Mouse (Mus musculus) kidney, embryonic 14.5 days (tissue): ENCODE data around the gene Cox6b2. TPM values are rescaled to one million over a fixed set of nuclear protein-coding genes. Genes with fewer than 3 reads are reported as not detected.
A peak's percentile ranks its signal among the peaks of the same experiment; 100 is the strongest.

Experiments used
- ATAC-seq: fragments of 200-750 bp; cut with Nextera tagmentation; 2 replicates; pipeline ENCODE4 v1.8.0; 2017; ENCODE audit warnings: moderate number of reproducible peaks, mild to moderate bottlenecking, moderate TSS enrichment, moderate library complexity; ENCODE audit not compliant: low FRiP score, low TSS enrichment
- H3K27ac ChIP-seq: fragments of 300-500 bp; sonication (generic); 2 replicates; pipeline ENCODE4 v1.5.1; 2014; ENCODE audit warnings: low read depth, mild to moderate bottlenecking, low read length, moderate library complexity, mixed read lengths
- H3K27me3 ChIP-seq: fragments of 300-500 bp; sonication (generic); 2 replicates; pipeline ENCODE4 v1.6.1; 2014; ENCODE audit warnings: mild to moderate bottlenecking, low read length; ENCODE audit not compliant: control insufficient read depth, insufficient read depth
- H3K36me3 ChIP-seq: fragments of 300-500 bp; sonication (generic); 2 replicates; pipeline ENCODE4 v1.6.1; 2014; ENCODE audit warnings: low read length, mixed read lengths; ENCODE audit not compliant: control insufficient read depth, insufficient read depth
- H3K4me1 ChIP-seq: fragments of 300-500 bp; sonication (generic); 2 replicates; pipeline ENCODE4 v1.6.1; 2014; ENCODE audit warnings: low read length, mixed read lengths; ENCODE audit not compliant: control insufficient read depth, insufficient read depth
- H3K4me2 ChIP-seq: fragments of 300-500 bp; sonication (generic); replicated peaks from 2 replicates; pipeline ENCODE4 v1.6.1; 2014; ENCODE audit warnings: low read depth, mild to moderate bottlenecking, low read length
- H3K4me3 ChIP-seq: fragments of 300-500 bp; sonication (generic); 2 replicates; pipeline ENCODE4 v1.5.1; 2014; ENCODE audit warnings: mild to moderate bottlenecking, low read length
- H3K9ac ChIP-seq: fragments of 300-500 bp; sonication (generic); 2 replicates; pipeline ENCODE4 v1.6.1; 2014; ENCODE audit warnings: low read depth, mild to moderate bottlenecking, low read length, moderate library complexity
- H3K9me3 ChIP-seq: fragments of 300-500 bp; sonication (generic); 2 replicates; pipeline ENCODE4 v1.6.1; 2016; ENCODE audit warnings: low read length; ENCODE audit not compliant: control insufficient read depth
- WGBS: fragments of 180-500 bp; shearing (Covaris S2); extraction: QIAGEN DNeasy Blood & Tissue Kit; methylation state at CpG from one replicate; pipeline ENCODE4 v1.1.7; 2014; 5-methylcytosine and 5-hydroxymethylcytosine counted together
- polyA plus RNA-seq: library from polyadenylated mRNA; unstranded; fragments of >200 nt; fragmentation: Nextera tagmentation; extraction: Ambion mirVana; gene quantifications from 2 replicates; pipeline ENCODE4 v1.2.1, GENCODE M21; 2014

Gene Cox6b2
- polyA plus RNA-seq, 1 experiment from 2014 or later: 47.1 TPM

GRCm38 (mm10) chr7:4771202-4771601, 18.3 kb upstream of the Cox6b2 start, which contains the start of gene Fam71e2:
TSS of gene Fam71e2 (minus strand) at chr7:4771302.
- Histone ChIP-seq H3K9me3 (no peaks in the 10 kb centered on the region), H3K4me1 (no peaks in the 10 kb centered on the region), H3K36me3 (no peaks in the 10 kb centered on the region), H3K27me3 (peaks cover 8% of the 10 kb centered on the region), H3K9ac (no peak within 1 kb of the TSS), H3K27ac (no peak within 1 kb of the TSS), H3K4me2 (no peak within 1 kb of the TSS), H3K4me3 (no peak within 1 kb of the TSS)
- no peak for ATAC-seq
- WGBS: 76% methylated on average over 4 of the region's 5 CpGs

- ATAC-seq: no peak
- Histone ChIP-seq H3K27ac (no peak overlapping the region), H3K4me2 (no peak overlapping the region), H3K36me3 (no peaks in the 10 kb centered on the region), H3K4me3 (no peak overlapping the region), H3K9ac (no peak overlapping the region), H3K27me3 (no peaks in the 10 kb centered on the region), H3K4me1 (no peaks in the 10 kb centered on the region), H3K9me3 (0 out of 2 replicates have a peak, but pooled peaks cover 3% of the 10 kb centered on the region)
- WGBS: 20% methylated on average over 4 of the region's 4 CpGs
Measured at GRCm38 (mm10) chr7:4764946-4765710, 12.2 kb upstream of the Cox6b2 start.

- Histone ChIP-seq H3K4me2 (no peak overlapping the region), H3K4me3 (no peak overlapping the region), H3K27ac (no peak overlapping the region), H3K36me3 (no peaks in the 10 kb centered on the region), H3K9ac (no peak overlapping the region), H3K9me3 (0 out of 2 replicates have a peak, but pooled peaks cover 3% of the 10 kb centered on the region), H3K4me1 (no peaks in the 10 kb centered on the region), H3K27me3 (no peaks in the 10 kb centered on the region)
- 50% methylated on average over 1 of the region's 1 CpGs for WGBS
- no peak for ATAC-seq
Measured at GRCm38 (mm10) chr7:4759670-4760069, 6.8 kb upstream of the Cox6b2 start.

- H3K4me2 ChIP-seq: peak overlapping the region; percentile 61
- H3K27ac ChIP-seq: no peak overlapping the region; the same call in 1 of the 2 replicates
- H3K27me3 ChIP-seq: no peaks in the 10 kb centered on the region
- peak overlapping the region; percentile 44 for H3K4me3 ChIP-seq
- H3K4me1 ChIP-seq: peaks cover 9% of the 10 kb centered on the region; the same call in 1 of the 2 replicates
- WGBS: 2% methylated on average over 30 of the region's 30 CpGs
- peak overlapping the region; percentile 46 for H3K9ac ChIP-seq
- ATAC-seq: peak; percentile 83
- H3K9me3 ChIP-seq: no peaks in the 10 kb centered on the region
- H3K36me3 ChIP-seq: no peaks in the 10 kb centered on the region; the same call in 1 of the 2 replicates
Measured at GRCm38 (mm10) chr7:4751971-4752820, 698 bp downstream of the Cox6b2 start.

- peaks cover 9% of the 10 kb centered on the region; the same call in 1 of the 2 replicates for H3K4me1 ChIP-seq
- WGBS: 89% methylated on average over 2 of the region's 2 CpGs
- H3K4me3 ChIP-seq: no peak overlapping the region
- H3K27me3 ChIP-seq: no peaks in the 10 kb centered on the region
- no peak overlapping the region for H3K4me2 ChIP-seq
- H3K9me3 ChIP-seq: no peaks in the 10 kb centered on the region
- H3K36me3 ChIP-seq: peaks cover 18% of the 10 kb centered on the region
- no peak for ATAC-seq
- H3K27ac ChIP-seq: no peak overlapping the region
- H3K9ac ChIP-seq: no peak overlapping the region
Measured at GRCm38 (mm10) chr7:4749169-4749568, 3.7 kb downstream of the Cox6b2 start.

- no peak overlapping the region for H3K27ac ChIP-seq
- no peak overlapping the region for H3K4me2 ChIP-seq
- 75% methylated on average over 4 of the region's 4 CpGs for WGBS
- no peaks in the 10 kb centered on the region for H3K27me3 ChIP-seq
- H3K4me1 ChIP-seq: peaks cover 9% of the 10 kb centered on the region; the same call in 1 of the 2 replicates
- no peak overlapping the region for H3K4me3 ChIP-seq
- no peaks in the 10 kb centered on the region for H3K9me3 ChIP-seq
- no peak overlapping the region for H3K9ac ChIP-seq
- no peak for ATAC-seq
- H3K36me3 ChIP-seq: peaks cover 20% of the 10 kb centered on the region
Measured at GRCm38 (mm10) chr7:4748321-4748720, 4.6 kb downstream of the Cox6b2 start.

- WGBS: 77% methylated on average over 9 of the region's 9 CpGs
- no peak overlapping the region for H3K9ac ChIP-seq
- no peaks in the 10 kb centered on the region for H3K27me3 ChIP-seq
- H3K9me3 ChIP-seq: no peaks in the 10 kb centered on the region
- no peak for ATAC-seq
- no peak overlapping the region for H3K4me3 ChIP-seq
- no peak overlapping the region for H3K27ac ChIP-seq
- no peak overlapping the region for H3K4me2 ChIP-seq
- peaks cover 25% of the 10 kb centered on the region for H3K36me3 ChIP-seq
- peaks cover 13% of the 10 kb centered on the region; the same call in 1 of the 2 replicates for H3K4me1 ChIP-seq
Measured at GRCm38 (mm10) chr7:4747156-4747899, 5.6 kb downstream of the Cox6b2 start.

GRCm38 (mm10) chr7:4746326-4746980, 6.4 kb downstream of the Cox6b2 start:
- Histone ChIP-seq H3K27me3 (no peaks in the 10 kb centered on the region), H3K27ac (no peak overlapping the region), H3K9me3 (no peaks in the 10 kb centered on the region), H3K36me3 (peaks cover 29% of the 10 kb centered on the region), H3K9ac (no peak overlapping the region), H3K4me2 (no peak overlapping the region), H3K4me1 (peaks cover 16% of the 10 kb centered on the region), H3K4me3 (no peak overlapping the region)
- WGBS: 91% methylated on average over 22 of the region's 22 CpGs
- no peak for ATAC-seq
